Mouse (Mus musculus) spleen, adult 12 weeks (tissue): ENCODE data around the gene Cyth3.

Experiments used
- DNase-seq: peaks from one replicate; pipeline ENCODE4 v3.0.0; 2022; ENCODE audit warnings: low spot score

Gene Cyth3

DNA sequence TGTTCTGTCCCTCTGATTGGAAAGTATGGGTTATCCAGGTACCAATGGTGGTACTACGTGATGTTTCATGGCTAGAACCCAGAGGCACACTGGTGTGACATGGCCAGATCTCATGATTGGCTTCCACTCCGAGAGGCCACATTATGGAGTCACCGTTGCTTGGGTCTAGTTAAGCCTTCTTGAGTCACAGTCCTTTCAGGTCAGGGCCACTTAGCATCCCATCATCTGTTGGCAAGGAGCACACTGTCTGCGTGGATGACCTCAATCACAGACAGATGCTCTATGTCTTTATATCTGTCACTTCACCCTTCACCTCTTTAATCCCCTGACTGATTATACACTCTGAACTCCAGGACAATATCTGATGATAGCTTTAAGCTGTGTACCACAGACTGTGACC is 6.1 kb upstream of the Cyth3 start:
- DNase-seq = no peak

DNA sequence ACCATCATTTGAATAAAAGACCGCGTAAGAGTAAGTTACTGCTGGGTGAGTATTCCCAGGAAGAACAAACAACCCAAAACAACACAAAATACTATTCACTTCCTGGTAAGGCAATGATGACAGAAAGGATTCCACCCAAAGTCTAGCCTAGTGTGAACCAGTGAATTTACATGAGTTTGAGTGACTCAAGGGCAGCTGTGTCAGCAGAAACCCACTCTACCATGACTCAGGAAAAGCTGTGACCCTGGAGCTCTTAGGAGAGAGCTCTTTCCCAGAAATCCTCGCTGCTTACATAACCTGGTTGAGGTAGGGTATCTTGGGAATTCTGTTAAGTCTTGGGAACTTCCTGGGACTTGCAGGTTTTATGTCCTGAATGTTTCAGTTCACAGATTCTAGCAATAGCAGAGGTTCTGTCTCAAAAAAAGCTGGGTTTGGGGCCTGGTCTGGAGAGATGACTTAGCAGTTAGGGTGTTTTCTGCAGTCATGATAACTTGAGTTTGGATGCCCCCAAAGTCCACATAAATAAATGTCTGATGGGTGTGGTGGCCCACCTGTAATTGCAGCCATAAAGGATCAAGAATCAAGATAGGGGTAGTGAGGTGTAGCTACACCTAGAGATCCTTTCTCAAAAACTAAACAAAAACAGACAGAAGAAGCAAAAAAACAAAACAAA is 5.5 kb upstream of the Cyth3 start:
- DNase-seq = no peak

DNA sequence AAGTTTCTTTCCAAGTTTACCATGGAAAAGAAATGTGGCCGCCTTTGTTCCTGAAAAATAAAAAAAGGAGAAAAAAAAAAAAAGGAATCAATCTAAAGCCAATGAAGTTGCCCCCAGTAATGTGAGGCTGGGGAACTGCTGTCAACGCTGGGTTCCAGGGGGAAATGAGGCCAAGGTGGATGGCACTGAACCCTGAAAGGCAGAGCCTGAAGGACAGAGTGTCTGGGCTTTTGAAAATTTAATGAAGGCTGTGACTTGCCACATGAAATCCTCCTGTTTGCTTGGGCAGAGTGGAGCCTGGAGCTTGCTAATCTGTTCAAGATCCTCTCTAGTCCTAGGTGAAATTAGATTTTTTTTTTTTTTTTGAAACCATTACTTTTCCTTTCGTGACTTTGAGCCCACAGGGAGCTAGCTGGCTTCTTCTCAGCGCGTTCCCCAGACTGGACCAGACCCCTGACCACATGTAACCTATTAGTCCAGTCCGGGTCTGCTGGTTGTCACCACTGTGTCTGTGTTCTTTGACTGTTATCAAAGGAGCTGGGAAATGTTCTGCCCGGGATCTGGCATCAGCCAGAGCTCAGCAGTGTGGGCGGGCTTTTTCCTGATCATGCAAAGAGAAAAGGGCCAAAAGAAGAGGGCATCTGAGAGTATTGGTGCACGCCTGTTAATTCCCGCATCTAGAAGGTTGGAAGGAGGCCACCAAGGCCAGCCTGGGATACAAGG is 4.6 kb upstream of the Cyth3 start:
- no peak for DNase-seq

DNA sequence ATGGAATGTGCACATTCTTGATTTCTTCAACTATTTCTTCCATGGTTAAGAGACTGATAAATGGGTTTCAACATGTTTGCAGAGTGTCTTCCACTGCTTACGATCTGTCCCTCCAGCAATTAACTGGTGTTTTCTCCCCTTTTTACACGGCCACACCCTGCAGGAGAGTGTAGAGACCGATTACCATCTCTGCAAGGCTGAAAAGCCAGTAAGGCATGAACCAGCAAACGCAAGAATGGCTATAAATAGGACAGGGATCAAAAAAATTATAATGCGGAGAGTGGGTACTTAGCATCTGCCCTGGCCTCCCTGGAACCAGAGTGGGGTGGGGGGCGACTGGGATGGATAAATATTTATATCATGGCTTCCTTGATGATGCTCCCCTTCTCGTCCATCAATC is 3.7 kb upstream of the Cyth3 start:
- DNase-seq = no peak

DNA sequence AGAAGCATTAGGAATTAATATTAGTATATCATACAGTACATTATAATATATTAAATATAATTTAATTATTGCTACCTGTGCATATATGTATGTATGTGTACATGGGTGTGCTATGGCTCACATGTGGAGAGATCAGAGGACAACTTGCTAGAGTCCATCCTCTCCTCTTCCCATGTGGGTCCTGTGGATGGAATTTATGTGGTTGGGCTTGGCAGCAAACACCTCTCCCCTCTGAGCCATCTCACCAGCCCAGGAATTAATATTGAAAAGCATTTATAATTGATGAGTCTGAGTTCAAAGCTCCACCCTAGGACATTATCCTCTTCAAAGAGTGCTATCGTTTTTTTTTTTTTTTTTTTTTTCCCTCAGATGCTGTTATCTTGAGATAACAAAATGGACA is 2.1 kb upstream of the Cyth3 start:
- DNase-seq = no peak

DNA sequence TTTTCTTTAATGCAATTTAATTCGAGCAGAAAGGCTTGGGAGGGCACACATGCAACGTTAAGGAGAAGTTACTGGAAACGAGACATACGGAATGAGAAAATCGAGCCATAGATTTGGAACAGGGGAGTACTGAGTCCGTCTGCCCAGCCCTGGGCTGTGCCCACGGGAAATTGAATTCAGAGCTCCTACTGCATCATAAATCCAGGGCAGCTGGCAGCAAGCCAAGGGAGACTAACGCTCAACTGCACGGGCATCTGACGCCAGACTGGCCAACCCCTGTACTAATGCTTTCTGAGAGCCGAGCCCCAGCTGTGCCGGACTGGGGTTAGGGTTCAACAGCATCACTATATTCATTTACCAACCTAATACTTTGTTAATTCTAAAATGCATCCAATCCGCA is 1.3 kb upstream of the Cyth3 start:
- no peak for DNase-seq

DNA sequence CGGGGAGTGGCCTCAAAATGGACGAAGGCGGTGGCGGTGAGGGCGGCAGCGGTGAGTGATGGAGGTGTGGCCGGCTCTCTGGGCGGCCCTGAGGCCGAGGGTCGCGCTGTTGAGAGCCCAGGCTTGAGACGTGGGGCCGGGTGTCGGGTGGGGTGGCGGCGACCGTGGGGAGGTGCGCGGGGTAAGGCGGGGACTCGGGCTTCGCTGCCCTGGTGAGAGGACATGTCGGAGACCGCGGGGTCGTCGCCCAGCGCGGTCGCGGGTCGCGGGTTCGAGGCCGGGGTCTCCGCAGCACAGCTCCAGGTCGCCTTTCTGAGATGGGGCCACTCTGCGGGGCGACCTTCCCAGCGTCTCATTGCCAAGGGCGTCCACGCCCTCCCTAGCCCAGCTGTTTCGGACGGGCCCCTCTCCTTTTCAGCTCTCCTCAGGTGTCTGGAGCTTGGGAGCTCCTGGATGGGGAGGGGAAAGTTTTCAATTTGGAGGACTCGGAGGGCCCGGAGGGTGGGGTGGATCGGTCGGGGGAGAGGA is 440 bp downstream of the Cyth3 start:
- no peak for DNase-seq

DNA sequence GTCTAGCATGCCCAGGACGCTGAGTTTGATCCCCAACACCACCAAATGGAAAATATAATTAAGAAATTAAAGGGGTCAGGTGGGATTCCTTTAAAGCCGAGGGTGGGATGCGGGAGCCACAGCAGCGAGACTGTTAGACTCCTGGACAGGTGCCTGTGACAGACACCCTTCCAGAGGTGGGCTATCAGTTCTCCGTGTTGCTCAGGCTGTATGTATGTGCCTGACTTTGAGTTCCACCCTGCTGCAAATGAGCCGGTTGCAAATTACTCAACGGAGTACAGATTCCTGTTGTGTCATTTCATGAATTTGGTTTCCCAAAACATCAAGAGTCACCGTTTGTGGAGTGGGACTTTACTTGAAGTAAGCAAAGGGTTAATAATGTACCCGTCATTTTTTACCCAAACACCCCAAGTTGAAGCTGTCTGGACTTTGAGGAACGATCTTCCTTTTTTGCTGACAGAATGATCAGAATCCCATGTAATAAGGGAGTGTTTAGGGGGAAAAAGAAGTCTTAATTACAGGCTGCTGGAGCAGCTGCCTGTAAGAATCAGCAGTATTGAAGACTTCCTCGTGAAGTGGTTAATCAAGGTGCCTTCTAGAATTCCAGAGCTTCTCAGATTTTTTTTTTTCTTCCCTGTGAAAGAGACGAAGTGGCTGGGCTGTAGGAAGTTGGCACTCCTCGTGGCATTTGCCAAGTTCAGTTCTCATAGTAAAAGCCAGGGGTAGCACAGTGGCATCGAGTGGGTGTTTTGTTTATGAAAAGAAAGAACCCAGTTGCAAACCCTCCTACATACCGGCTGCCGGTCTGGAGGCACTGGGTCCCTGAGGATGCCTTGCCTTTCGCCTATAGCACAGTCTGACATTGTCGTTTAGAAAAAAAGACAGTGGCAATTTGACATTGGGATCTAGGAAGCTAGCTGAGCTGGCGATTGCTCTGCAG is 1.4 kb downstream of the Cyth3 start:
- DNase-seq = no peak

DNA sequence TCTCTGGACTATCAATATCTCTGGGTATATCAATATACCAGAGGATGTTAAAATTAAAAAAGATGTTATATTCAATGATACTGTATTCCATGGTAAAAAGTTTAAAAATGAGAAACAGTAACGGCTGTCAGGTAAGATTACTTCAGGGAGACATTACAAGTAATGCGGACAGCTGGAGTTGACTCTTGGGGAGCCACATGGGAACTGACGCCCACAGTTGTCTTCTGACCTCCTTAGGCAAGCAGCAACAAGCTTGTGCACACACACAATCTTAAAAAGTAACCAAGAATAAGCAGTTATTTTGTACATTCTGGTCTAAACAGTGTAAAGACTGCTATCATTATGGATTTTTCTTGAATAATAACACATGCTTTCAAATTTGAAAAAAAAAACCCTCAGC is 2.2 kb downstream of the Cyth3 start:
- DNase-seq = no peak

DNA sequence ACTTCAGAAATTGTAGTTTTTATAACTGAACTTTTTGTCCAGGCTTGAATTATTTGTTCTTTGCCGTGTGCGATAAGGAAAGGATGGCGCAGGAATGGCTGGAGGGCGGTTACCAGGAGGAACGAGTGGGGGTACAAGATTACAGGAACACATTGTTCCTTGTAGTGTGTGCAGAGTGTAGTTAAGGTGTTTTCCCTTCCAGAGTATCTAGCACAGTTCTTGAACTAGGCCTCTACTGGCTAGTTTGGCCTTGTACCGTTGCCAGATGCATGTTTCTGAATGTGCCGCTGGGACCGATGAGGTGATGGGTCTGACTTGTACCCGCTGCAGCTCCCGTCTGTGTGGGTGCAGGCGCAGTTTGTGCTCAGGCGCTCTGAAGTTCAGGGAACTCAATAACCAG is 3.2 kb downstream of the Cyth3 start:
- DNase-seq = peak; percentile 60

DNA sequence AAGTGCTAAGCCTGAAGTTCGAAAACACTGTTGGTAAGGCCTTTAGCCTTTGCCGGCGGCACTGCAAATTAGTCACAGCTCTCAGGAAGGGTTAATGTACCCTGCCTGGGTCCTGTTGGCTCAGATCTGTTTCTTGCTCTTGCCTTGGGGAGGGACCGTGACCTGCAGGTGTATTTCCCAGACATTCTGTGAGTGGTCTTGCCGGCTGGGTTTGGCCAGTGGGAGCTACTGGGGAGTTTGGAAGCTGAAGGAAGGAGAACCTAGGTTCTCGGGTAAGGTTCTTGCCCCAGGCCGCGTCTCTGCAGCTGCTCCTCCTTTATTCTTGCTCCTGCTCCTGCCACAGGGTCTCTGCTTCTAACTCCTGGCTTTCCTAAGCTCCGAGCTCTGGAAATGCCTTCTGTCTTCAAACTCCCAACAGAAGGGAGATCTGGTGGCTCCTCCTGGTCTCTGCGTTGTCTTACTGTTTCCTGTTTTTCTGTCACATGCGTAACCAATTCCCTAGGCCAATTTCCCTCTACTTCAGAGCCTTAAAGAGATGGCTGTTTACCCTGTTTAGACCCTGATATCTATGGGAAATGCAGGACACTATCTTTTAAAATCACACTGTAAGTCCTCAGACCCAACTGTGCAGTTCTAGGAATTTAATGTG is 3.8 kb downstream of the Cyth3 start:
- DNase-seq = no peak

DNA sequence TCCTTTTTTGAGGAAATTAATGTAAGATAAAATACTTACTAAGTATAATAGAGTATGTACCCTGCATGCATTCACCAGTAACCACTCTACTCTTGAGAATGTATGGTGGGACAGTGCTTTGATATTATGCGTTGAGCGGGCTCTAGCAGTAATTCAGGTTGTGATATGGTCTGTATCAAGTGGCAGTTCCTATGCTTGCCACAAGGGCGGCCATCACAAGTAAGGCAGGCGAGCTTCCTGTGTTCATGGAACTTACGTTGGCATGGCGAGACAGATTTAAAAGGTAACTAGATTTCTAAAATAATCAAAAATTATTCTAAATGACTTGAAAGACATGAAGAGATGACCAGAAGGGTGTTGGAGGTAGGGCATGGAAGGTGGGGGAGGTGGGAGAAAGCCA is 5.3 kb downstream of the Cyth3 start:
- no peak for DNase-seq

DNA sequence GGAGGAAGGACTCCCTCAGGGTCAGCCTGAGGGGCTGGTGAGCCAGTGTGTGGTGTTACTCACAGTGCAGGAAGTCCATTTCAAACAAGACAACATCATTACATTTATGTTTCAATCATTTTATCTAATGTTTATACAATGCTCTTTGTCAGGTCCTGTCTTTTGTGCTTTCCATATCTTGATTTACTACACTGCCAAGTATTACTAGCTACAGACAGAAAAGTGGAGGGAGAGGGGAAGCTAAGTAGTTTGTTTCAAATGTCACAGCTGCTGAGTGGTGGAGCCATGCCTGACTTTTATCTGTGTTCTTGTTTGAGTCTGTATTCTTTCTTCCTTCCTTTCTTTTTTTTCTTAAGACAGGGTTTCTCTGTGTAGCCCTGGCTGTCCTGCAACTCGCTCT is 5.7 kb downstream of the Cyth3 start:
- no peak for DNase-seq

DNA sequence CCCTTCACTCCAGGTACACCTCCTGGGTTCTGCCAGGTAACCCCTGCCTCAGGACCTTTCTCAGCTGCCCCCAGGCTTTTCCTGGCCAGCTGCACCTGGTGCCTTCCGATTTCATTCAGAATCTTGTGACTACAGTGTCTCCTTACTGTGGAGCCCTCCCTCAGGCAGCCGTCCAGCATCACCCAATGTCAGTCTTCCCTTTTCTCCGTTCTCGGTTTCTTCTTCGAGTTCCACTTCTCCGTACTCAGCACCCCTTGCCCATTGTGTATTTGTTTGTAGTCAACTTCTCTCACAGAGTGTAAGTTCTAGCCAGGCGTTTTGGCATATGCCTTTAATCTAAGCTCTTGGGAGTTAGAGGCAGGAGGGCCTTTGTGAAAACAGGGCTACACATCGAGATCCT is 7.4 kb downstream of the Cyth3 start:
- no peak for DNase-seq

DNA sequence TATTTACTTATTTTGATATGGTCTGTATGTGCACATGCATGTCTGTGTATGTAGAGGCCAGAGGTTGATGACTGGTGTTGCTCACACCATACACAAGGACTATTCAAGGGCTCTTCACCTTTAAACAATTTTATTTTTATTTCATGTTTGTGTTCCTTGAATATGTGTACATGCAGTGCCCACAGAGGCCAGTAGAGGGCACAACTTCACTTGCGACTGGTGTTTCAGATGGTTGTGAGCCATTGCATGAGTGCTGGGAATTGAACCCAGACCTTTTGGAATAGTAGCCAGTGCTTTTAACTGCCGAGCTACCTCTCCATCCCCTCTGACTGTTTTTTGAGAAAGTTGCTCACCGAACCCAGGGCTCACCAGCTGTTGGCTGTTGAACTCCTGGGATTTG is 8.0 kb downstream of the Cyth3 start:
- no peak for DNase-seq

DNA sequence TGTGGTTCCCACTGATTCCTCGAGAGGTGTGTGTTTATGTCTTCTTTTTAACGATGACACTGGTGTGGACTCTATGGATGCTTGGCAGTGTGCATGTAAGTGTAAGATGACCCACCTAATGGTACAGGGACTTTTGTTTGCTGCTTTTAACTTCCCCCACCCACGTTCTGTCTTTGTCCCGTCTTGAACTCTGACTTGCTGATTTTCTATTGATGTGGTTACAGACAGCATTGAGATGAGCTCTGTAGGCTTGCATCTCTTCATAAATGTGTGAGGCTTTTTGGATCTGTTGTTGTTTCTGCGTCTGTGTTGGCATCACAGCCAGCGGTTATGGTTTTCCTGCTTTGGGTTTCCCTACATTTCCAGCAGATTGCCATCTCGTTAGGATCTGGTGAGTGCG is 8.5 kb downstream of the Cyth3 start:
- DNase-seq = no peak

DNA sequence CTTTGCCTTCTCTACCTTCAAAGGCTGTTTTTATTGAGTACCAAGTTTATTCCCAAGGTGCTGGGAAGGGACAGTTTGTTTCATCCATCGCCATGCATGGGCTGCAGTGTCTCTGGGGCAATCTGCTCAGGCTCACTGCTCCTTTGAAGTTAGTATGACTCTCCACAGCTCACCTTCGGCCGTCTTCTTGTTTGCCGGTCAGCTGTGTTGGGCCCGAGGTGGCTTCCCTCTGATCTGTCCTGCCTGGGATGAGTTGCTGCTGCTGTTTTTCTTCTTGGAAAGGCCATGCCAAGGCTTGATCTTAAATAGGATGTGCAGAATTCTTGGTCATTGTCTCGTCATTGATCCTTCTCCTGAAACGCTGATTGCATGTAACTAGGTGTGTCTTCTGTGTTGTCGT is 9.3 kb downstream of the Cyth3 start:
- no peak for DNase-seq

DNA sequence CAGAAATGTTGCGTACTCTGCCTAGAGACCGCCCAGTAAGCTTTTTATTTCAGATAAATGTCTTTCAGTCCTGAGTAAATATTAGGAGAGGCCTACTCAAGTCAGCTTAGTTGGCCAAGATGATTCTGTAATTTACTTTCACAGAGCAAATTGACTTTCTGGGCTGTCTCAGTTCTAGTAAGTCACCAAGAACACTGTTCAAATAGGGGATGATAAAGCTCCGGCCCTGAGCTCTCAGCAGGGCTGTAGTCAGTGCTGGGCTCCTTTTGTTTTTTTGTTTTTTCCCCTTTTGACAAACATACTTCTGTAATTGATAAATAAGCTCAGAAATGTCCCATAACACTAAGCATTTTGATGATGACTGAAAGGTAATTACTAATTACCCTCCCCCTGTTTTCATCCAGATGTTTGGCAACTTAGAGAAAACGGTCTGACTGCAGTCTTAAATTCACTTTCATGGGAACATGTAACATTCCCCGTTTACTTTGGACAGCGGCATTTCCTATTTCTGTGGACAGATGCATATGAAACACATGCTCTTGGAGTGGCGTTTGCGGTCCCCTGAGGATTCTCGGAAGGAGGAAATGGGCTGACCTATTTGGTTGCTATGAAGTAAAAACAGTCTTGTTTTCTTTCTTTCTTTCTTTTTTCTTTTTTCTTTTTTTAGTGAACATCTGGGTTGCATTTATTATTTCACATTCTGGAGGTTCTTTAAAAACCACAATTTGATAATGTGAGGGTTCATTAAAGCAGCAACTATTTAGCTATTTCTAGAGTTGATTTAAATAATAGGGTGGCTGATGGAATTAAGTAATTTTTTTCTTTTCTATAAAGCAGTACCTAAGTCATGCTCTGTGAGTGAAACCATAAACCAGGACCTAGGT is 10.7 kb downstream of the Cyth3 start:
- DNase-seq = no peak

DNA sequence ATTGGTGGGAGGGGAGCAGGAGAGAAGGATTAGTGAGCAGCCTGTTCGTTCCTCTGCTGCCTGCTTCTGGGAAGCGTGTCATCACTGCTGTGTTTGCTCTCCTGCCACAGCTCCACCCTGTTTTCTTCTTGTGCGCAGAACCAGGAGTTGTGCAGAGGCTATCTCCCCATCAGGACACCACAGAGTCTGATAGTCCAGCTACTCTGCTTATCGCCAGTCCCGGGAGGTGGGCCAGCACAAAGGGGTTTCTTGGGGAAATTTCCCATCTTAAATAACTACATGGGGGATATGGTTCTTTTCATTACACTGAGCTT is 11.3 kb downstream of the Cyth3 start:
- DNase-seq = peak; percentile 50

DNA sequence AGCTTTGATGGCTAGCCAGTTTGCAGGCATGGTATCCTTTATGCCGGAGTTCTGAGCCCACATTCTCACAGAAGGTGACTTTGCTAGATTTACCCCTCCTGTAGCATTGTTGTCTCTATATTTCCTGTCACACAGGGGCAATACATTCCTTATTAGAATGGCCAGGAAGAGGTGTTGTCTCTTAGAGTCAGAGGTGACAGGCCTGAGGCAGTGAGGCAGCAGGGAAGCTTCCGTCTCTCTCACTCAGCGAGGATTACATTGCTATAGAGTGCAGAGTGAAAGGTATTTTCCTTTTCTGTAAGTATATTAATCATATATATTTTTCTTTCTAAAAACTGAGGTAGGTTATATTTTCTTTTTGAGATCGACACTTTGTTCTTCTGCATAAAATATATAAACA is 11.6 kb downstream of the Cyth3 start:
- DNase-seq = no peak

DNA sequence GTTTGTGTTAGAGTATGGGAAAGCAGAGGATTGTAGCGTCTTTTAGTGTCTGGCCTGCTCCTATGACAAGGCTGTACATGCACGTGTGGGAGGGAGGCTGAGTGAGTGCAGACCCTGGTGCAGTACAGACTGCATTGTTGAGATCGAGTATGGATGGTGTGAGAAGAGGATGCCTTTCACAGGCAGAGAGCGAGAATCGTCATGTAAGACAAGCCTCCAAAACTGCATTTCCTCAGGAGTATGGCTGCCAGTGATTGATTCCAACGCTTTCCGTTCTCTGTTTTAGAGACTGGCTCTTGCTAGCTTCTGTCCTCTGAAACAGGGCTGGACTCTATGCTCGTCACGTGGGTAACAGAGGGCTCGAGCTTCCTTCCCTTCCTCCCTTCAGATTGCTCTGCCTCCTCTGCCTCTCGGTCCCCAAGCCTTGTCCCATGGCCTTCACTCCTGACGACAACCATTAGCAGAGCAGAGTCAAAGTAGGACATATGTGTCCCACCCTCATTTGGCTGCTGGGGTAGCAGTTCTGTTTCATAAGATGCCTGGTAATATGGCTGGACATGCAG is 12.4 kb downstream of the Cyth3 start:
- no peak for DNase-seq
